ENCODE assay signal across 29 mouse cellular contexts in genomic region chr19:3967258-3967657, GRCm38 (mm10). TPM values are rescaled to one million over a fixed set of nuclear protein-coding genes. Genes with fewer than 3 reads are reported as not detected.
"Had no signal": no experiment of that assay in that cellular context is flagged by ENCODE, and none has a peak within 500 bp of the region (broad histone marks: within the 10 kb centered on the region; RNA-seq: fewer than 3 reads in every experiment).

No protein-coding gene starts in this region.

- H3K9me3 ChIP-seq: intestine, embryonic 15.5 days; limb, embryonic 12.5 days; limb, embryonic 15.5 days; lung, embryonic 15.5 days; midbrain, embryonic 10.5 days; neural tube, embryonic 12.5 days; neural tube, embryonic 15.5 days had no signal

- H3K4me2 ChIP-seq: intestine, embryonic 15.5 days; limb, embryonic 12.5 days; limb, embryonic 15.5 days; lung, embryonic 15.5 days; neural tube, embryonic 12.5 days; neural tube, embryonic 15.5 days had no signal

- H3K9ac ChIP-seq: intestine, embryonic 15.5 days; limb, embryonic 12.5 days; limb, embryonic 15.5 days; liver, embryonic 14.5 days; lung, embryonic 15.5 days; neural tube, embryonic 12.5 days; neural tube, embryonic 15.5 days had no signal

- H3K4me1 ChIP-seq: neural tube, embryonic 12.5 days; neural tube, embryonic 15.5 days had no signal

- H3K27ac ChIP-seq: intestine, embryonic 15.5 days; limb, embryonic 12.5 days; limb, embryonic 15.5 days; liver, embryonic 14.5 days; lung, embryonic 15.5 days; midbrain, embryonic 10.5 days; neural tube, embryonic 12.5 days; neural tube, embryonic 15.5 days; stomach, postnatal 0 days had no signal

- ATAC-seq: intestine, embryonic 15.5 days had no signal

- H3K27me3 ChIP-seq: intestine, embryonic 15.5 days; limb, embryonic 15.5 days; lung, embryonic 15.5 days; neural tube, embryonic 15.5 days had no signal

- H3K4me3 ChIP-seq: intestine, embryonic 15.5 days; limb, embryonic 12.5 days; limb, embryonic 15.5 days; lung, embryonic 15.5 days; midbrain, embryonic 10.5 days; neural tube, embryonic 12.5 days; neural tube, embryonic 15.5 days had no signal

- DNase-seq: kidney, adult 11 months; kidney, adult 8-10 months; kidney, postnatal 14 days; kidney, postnatal 4 days; left cerebral cortex, postnatal 4 days; lung, adult 18-20 months; lung, postnatal 10 days; lung, postnatal 36 days; midbrain, embryonic 14.5 days; right cerebral cortex, postnatal 14 days; right cerebral cortex, postnatal 4 days; thymus, adult 2 months; thymus, postnatal 14 days; thymus, postnatal 4 days had no signal

- H3K36me3 ChIP-seq: intestine, embryonic 15.5 days; limb, embryonic 12.5 days; limb, embryonic 15.5 days; lung, embryonic 15.5 days; midbrain, embryonic 10.5 days; neural tube, embryonic 12.5 days; neural tube, embryonic 15.5 days had no signal

RNA-seq across cellular contexts. Expression of gene Aldh3b3, which starts 8.8 kb away (rescaled TPM):
- total RNA-seq: layer of hippocampus, adult 18-20 months; layer of hippocampus, postnatal 14 days; left cerebral cortex, postnatal 4 days had no signal
- polyA plus RNA-seq: intestine, embryonic 15.5 days; kidney, embryonic 16.5 days; limb, embryonic 12.5 days; midbrain, embryonic 10.5 days; midbrain, embryonic 14.5 days; neural tube, embryonic 12.5 days; neural tube, embryonic 15.5 days had no signal

RNA-seq across cellular contexts. Expression of gene Tbx10, which starts 25.3 kb away (rescaled TPM):
- total RNA-seq: layer of hippocampus, adult 18-20 months; layer of hippocampus, postnatal 14 days; left cerebral cortex, adult 8-10 months; left cerebral cortex, postnatal 14 days; left cerebral cortex, postnatal 4 days had no signal
- polyA plus RNA-seq: limb, embryonic 12.5 days; limb, embryonic 15.5 days; lung, embryonic 15.5 days; midbrain, embryonic 10.5 days; midbrain, embryonic 14.5 days; neural tube, embryonic 12.5 days; stomach, embryonic 14.5 days; stomach, postnatal 0 days had no signal
